Mouse (Mus musculus) kidney, adult 11 months (tissue): ENCODE data around the gene Lrrfip2.

Source experiments
- DNase-seq: peaks from one replicate; pipeline ENCODE4 v3.0.0; 2022

Lrrfip2 gene

GRCm38 (mm10) chr9:111118252-111118890 is 979 bp downstream of the Lrrfip2 start:
- DNase-seq = peak; percentile 75

DNA sequence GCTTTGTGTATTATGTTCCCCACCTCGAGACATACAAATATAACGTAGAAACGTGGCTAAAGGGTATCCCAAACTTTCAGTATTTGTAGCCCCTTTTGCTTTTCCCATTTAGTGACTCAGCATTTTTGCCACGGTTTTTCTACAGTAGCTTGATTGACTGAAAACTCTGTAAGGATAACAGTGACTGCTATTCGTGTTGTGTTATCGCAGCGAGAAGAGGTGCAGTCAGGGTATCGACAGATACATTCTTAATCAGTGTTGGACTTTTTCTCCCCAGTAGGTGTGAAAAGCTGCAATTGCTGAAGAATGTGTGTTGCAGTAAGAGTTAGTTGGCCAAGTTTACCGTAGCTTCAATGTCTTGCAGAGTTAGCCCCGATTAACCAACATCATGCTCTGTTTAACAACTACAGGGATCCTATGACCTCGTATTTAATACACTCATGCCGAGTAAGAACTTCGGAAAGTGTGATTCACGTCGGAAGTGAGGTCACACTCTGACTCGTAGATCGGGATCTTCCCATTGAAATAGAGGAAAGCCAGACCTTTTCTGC is 1.6 kb downstream of the Lrrfip2 start:
- DNase-seq = peak; percentile 17

- no peak for DNase-seq
These were observed 5.1 kb downstream of the Lrrfip2 start for GRCm38 (mm10) chr9:111122446-111122845.

DNA sequence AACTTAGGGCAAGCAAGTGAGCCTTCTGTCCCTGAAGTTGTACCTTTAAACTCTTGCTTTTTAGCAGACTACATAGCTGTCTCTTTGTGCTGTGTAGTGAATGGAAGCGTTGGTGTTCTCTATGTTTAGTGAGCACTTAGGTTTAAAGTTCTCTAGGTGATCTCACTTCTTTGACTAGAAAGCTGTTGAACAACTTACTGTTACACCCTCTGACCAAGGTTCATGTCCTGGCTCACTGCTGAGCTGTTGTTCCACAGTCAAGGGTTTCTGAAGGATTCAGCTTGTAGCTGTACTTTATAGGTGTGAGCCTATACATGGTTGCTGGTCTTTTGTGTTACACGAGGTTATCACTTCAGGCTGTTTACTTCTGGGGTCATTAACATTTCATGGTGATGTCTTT is 5.9 kb downstream of the Lrrfip2 start:
- DNase-seq = peak; percentile 23

DNA sequence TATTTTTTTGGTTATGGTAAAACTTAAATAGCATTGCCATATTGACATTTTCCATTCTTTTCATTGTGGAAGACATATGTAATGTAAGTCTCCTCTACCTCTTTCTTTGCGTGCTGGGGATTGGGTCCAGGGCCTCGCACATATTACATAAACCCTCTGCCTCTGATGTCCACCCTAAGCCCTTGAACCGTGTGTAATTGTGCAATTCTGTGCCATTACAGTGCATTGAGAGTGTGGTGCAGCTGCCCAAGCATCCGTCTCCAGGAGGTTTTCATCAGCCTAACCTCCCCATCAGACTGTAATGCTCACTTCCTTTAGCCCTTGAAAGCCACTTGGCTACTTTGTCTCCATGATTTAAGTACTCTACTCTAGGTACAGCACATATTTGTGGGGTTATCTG is 7.0 kb downstream of the Lrrfip2 start:
- no peak for DNase-seq

DNA sequence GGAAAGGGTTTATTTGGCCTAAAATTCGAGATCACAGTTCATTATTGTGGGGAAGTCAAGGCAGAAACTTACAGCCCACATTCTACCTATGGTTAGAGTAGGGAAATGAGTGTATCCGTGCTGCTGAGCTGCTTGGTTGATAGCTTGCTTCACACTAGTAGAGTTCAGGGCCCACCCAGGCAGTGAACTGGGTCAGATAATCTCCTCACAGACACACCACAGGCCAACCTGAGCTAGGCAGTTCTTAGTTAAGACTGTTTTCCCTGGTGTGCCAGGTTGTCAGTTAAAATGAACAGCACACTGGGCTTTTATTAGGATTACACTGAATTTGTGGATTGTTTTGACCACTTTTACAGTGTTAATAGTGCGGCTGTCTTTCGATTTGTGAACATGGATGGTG is 9.3 kb downstream of the Lrrfip2 start:
- DNase-seq = no peak

- DNase-seq = no peak
These were observed 10.4 kb downstream of the Lrrfip2 start for GRCm38 (mm10) chr9:111127749-111128148.

DNA sequence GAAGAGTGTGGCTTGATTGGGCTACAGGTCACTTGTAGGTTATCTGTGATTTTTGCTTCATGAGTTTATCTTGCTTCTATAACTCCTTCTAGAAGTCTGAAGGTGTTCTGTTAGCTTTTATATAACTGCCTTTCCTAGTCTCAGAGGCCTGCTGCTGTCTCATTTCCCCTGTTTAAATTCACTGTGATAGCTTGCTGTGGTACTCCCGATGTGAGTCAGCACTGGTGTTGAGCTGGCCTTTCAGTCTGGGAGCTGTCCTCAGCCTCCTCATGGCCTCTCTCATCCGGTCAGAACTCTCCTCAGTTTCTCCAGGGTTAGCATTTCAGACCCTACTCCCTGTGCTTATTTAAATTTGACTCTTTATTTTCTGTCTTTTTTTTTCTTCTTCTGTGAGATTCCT is 12.7 kb downstream of the Lrrfip2 start:
- no peak for DNase-seq

DNA sequence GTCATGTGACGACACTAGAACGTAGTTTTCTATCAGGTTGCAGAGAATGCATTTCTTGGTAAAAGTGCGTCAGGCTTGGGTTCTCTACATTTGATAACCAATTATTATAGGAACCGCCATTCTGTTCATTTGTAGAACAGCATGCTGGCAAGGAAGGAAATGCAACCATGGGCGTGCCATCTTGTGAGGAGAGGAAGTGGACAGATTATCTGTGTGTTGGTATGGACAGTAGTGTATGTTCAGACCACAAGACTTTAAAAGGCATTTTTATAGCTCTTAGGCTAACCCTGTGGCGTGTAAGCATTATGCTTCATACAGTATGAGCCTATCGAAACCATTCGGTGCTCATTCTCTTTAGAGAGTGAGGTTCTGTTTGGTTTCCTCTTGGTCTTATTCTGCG is 20.8 kb downstream of the Lrrfip2 start:
- no peak for DNase-seq

DNA sequence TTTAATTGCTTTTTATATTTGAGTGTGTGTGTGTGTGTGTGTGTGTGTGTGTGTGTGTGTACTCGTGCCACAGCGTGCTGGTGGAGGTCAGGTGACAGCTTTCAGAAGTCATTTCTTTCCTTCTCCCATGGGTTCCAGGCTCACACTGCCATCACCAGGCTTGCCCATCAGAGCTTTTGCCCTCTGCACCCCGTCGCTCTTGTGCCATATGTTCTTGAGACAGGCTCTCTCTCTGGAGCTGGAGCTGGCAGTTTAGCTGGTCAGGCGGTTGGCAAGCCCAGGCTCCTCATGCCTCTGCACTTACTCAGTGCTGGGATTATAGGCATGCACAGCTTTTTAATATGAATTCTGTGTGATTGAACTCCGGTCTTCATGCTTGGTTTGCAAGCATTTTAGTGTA is 25.3 kb downstream of the Lrrfip2 start:
- no peak for DNase-seq

DNA sequence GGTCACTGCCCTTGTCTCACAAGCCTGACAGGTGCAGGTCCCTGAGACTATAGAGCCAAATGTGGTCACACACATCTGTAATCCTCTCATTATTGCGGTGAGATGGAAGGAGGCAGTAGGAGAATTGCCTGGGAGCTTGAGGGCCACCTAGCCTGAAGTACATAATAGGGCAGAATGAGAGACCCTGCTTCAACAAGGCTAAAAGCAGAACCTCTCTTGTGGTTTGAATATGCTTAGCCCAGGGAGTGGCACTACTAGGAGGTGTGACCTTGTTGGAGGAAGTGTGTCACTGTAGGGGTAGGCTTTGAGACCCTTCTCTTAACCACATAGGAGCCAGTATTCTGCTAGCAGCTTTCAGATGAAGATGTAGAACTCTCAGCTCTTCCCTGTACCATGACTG is 26.0 kb downstream of the Lrrfip2 start:
- no peak for DNase-seq

GRCm38 (mm10) chr9:111144711-111145110 is 27.3 kb downstream of the Lrrfip2 start:
- no peak for DNase-seq

DNA sequence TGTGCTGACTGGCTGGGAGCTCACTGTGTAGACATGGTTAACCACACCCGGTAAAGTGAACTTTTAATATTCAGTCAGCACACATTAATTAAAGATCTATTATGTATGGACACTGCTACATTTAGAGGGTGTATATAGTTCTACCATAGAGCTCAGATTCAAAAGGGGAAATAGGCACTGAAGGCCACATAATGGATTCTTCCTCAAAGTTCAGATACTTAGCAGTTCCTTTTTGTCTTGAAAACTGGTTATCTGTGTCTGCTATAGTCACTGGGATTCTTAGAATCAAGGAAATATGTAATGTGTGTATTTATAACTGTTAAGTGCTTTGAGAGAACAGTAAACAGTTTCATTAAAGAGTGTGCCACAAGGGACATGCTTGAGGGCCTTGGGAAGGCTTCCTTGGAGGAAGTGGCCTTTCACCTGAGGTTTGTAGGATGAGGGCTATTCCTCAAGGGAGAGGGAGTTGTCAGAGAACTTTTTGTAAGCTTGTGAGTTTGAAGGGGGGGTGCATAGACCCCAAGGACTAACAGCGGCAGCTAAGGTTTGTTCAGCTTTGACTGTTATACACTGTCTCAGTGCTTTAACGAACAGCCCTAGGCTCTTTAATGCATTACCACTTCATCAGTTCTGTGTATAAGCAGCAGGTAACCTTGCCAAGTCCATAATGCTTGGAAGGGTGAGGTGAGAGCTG is 28.3 kb downstream of the Lrrfip2 start:
- DNase-seq = no peak

GRCm38 (mm10) chr9:111146216-111146798 is 28.9 kb downstream of the Lrrfip2 start:
- DNase-seq = no peak

DNA sequence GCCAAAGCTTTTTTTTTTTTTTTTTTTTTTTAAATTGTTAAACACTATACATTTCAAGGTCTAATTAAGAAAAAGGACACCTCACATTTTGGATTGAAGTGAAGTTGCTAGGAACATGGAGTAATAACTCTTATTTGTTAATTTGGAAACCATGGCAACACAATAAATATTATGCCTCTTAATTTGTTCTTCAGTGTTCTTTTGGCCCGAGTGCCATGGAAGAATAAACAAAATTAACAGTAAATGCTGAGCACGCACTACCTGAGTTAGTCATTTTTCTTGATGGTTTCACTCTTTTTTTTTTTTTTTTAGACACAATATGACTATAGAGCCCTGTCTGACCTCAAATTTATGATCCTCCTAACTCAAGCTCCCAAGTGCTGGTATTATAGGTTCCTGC is 30.6 kb downstream of the Lrrfip2 start:
- DNase-seq = no peak

DNA sequence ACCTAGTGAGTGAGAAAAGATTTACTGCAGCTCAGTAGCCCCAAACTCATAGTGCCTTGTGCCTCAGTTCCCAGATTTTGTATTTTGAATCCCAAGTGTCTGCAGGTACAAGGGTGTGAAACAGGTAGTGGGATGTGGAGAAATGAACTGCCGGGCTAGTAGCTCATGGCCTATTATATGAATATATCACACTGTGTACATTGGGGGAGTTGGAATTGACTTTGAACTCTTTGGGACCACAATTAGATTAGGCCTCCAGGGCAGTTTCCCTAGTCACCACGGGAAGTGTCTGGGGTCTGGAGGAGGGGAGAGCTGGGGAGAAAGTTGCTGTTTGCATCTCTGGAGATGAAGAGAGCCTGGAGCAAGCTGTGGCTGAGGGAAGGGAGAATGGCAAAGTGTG is 31.0 kb downstream of the Lrrfip2 start:
- DNase-seq = no peak

DNA sequence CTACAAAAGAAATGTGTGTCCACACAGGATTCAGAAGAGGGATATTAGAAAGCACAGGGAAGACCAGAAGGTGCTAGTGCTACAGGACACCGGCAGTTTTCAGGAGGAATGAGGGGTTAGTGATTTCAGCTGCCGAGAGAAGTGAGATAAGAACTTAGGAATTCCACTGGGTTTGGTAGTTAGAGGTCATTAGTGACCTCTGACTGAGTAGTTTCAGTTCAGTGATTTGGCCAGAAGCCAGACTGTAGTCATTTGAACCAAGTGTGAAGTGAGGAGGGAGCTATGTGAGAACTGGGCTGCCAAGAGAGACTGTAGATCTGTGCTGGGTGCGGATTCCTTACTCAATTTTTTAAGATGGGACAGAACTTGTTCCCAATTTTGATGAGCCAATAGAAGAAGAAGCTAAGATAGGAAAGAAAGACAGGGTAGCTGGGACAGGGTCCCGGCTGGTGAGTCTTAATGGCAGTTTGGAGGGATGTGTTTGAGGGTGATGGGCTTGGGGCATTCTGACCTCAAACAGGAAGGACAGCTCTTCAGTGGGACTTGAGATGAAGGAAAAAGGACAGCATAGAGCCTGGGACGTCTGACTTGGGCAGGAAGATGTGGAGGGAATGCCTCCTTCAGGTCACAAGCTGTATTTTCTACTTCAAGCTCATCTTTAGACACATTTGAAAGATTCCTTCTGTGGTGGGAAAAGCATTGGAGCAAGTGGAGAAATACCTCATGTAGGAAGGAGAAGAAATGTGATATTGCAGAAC is 32.0 kb downstream of the Lrrfip2 start:
- DNase-seq = peak; percentile 79

GRCm38 (mm10) chr9:111152314-111152897 is 35.0 kb downstream of the Lrrfip2 start:
- DNase-seq = no peak

DNA sequence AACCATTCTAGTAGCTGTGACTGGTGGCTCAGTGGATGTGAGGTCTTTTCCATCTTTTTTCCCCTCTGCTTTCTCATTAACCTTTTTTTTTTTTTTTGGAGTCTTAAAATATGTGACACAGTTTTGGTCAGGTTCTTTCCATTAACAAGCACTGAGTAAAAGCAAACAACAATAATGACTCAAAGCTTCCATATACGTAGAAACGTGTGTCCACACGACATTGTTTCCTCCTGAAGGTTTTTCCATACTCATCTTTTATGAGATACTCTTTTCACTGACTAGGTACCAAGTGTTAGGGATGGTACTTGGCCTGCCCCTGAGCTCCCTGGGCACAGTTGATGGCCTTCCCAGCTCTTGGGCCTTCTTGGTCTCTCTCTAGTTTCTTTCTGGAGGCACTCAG is 35.6 kb downstream of the Lrrfip2 start:
- DNase-seq = no peak

DNA sequence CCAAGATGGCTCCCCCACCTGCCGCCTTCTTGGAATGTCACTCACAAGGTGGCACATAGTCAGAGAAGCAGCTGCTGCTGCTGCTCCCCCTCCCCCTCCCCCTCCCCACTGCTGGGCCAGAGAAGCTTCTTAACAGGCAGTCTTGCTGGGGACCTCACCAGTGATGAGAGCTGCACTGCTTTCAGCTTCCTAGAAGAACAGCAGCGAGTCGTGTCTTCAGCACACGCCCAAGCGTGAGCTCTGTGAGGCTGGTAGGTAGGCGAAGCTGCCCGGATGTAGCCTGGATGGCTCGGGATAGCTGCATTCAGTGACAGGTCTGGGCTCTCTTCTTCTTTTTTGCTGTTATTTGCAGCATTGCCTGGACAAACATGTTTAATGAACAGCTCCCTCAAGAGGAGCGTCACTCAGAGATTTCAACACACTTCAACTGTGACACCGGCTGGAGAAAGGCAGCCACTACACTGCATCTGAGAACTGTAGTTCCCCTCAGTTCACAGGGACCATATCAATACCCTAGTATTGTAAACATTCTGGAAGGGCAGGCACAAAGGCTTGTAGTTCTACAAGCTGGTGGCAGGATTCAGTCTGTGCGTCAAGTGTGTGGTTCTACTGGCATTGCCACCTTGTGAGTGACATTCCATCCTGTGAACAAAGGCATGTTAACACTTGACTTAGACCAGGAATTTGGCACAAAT is 38.5 kb downstream of the Lrrfip2 start:
- DNase-seq = no peak

- DNase-seq = no peak
These were observed 42.2 kb downstream of the Lrrfip2 start for GRCm38 (mm10) chr9:111159562-111159961.

DNA sequence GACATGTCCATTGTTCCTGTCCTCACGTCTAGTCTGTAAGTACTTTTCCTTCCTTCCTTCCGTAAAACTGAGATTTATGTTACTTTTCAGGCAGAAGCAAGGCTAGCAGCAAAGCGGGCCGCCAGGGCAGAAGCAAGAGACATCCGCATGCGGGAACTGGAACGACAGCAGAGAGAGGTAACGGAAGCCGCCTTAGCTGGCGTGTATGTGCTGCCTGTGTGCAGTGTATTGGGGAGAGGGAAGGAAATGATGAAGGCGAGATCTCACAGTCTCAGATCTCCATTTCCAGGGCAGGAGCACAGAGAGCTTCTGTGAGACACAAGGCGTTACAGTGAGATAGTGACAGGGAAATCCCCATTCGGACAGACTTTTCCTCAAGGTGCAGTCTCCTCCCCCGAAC is 43.8 kb downstream of the Lrrfip2 start:
- DNase-seq = no peak
